In the genomic region with DNA sequence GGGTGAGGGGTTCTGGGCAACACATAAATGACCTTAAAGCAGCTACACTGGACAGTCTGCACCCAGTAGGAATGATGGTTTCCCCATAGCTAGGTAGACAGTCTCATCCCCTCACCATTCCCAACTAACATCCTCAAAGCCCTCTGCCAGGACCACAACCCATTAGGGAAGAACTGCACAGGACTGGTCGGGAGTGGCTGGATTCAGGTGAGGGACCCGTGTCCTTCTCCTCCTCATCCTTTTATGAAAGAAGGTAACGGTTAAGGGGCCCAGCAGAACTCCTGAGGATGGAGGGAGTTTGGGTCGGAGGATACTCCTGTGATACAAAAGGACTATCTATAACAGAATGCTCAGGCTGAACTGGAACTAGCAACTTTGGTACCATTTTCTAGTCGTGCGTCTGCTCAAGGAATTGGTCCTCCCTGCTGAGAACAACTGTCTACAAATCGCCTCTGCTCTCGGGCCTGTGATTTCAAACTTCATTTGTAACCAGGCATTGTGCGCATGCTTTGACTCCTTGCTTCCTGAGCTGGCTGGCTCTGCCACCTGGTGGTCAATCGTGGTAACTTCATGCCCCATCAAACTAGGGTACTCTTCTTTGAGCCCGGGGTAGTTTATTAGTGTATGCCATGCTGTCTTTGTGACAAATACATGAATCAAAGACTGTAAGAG, we compare ENCODE assay signal across 7 mouse cellular contexts.
DNase-seq lines count a peak whose midpoint lies in the region; ATAC-seq and TF ChIP-seq lines count a peak whose summit lies in the region.

No protein-coding gene starts in this region.

- no peak overlapping the region for H3K27ac ChIP-seq in intestine, embryonic 14.5 days (ENCODE audit: low read depth)
- H3K27ac ChIP-seq in midbrain, embryonic 14.5 days (replicated peaks; ENCODE audit: low read depth, low read length) = no peak overlapping the region
- H3K27ac ChIP-seq in small intestine, adult 2 months (ENCODE audit: insufficient read depth, low read depth, low read length) = no peak overlapping the region

- TF ChIP-seq CTCF in small intestine, adult 2 months (IDR thresholded peaks at IDR 0.05; ENCODE audit: extremely low read depth, insufficient read length, insufficient replicate concordance, low read depth, low read length) = peak; percentile 94; the same call in 1 of the 2 replicates

- no peak overlapping the region for H3K4me2 ChIP-seq in intestine, embryonic 14.5 days (ENCODE audit: low read length)
- H3K4me2 ChIP-seq in midbrain, embryonic 14.5 days (ENCODE audit: low read length) = no peak overlapping the region

- WGBS in intestine, embryonic 14.5 days = 25% methylated on average over 11 of the region's 11 CpGs
- WGBS in midbrain, embryonic 14.5 days = 27% methylated on average over 11 of the region's 11 CpGs
- 23% methylated on average over 11 of the region's 11 CpGs for WGBS in small intestine, adult 2 months

- peak; percentile 88 for DNase-seq in adipocyte (ENCODE audit: low spot score)
- peak; percentile 54 for DNase-seq in gastrocnemius, adult 8-10 months (ENCODE audit: low spot score in 2 of 2)
- peak; percentile 87 for DNase-seq in intestine, embryonic 14.5 days (ENCODE audit: low spot score)
- peak; percentile 75 to 80 for DNase-seq in left cerebral cortex, postnatal 10 days (ENCODE audit: extremely low spot score in 1 of 2, low spot score in 2 of 2)
- DNase-seq in midbrain, embryonic 14.5 days = peak; percentile 91

- peak; percentile 88 for ATAC-seq in common myeloid progenitor, adult 5-6 weeks (replicated peaks; ENCODE audit: low read depth, poor library complexity, severe bottlenecking)
- ATAC-seq in intestine, embryonic 14.5 days (replicated peaks; ENCODE audit: low FRiP score, low TSS enrichment, low read depth) = 0 out of 2 replicates have a peak, but pooled peaks have one; percentile 32
- ATAC-seq in midbrain, embryonic 14.5 days (ENCODE audit: low FRiP score, low TSS enrichment) = peak; percentile 77

- no peaks in the 10 kb centered on the region for H3K27me3 ChIP-seq in intestine, embryonic 14.5 days (replicated peaks; ENCODE audit: control insufficient read depth, insufficient read depth, low read length)
- H3K27me3 ChIP-seq in midbrain, embryonic 14.5 days (ENCODE audit: control insufficient read depth, insufficient read depth, low read length) = no peaks in the 10 kb centered on the region
- H3K27me3 ChIP-seq in small intestine, adult 2 months (ENCODE audit: control insufficient read depth, insufficient read depth, low read length) = no peaks in the 10 kb centered on the region

- no peak overlapping the region for H3K4me3 ChIP-seq in intestine, embryonic 14.5 days (ENCODE audit: low read depth, low read length)
- H3K4me3 ChIP-seq in midbrain, embryonic 14.5 days (replicated peaks; ENCODE audit: low read depth, low read length) = no peak overlapping the region
- H3K4me3 ChIP-seq in small intestine, adult 2 months (ENCODE audit: low read depth, low read length) = no peak overlapping the region

- H3K9me3 ChIP-seq in intestine, embryonic 14.5 days (ENCODE audit: control insufficient read depth, low read length) = no peaks in the 10 kb centered on the region
- H3K9me3 ChIP-seq in midbrain, embryonic 14.5 days (ENCODE audit: control insufficient read depth, low read length) = no peaks in the 10 kb centered on the region

- no peaks in the 10 kb centered on the region for H3K36me3 ChIP-seq in intestine, embryonic 14.5 days (ENCODE audit: control insufficient read depth, insufficient read depth, low read length)
- H3K36me3 ChIP-seq in midbrain, embryonic 14.5 days (ENCODE audit: control insufficient read depth, insufficient read depth, low read length) = no peaks in the 10 kb centered on the region
- H3K36me3 ChIP-seq in small intestine, adult 2 months (ENCODE audit: control insufficient read depth, insufficient read depth, low read length) = no peaks in the 10 kb centered on the region

- no peaks in the 10 kb centered on the region for H3K4me1 ChIP-seq in intestine, embryonic 14.5 days (replicated peaks; ENCODE audit: control insufficient read depth, insufficient read depth, low read length)
- no peaks in the 10 kb centered on the region for H3K4me1 ChIP-seq in midbrain, embryonic 14.5 days (ENCODE audit: control insufficient read depth, insufficient read depth, low read length)
- H3K4me1 ChIP-seq in small intestine, adult 2 months (ENCODE audit: control insufficient read depth, insufficient read depth, insufficient read length, low read length) = no peaks in the 10 kb centered on the region

- no peak for TF ChIP-seq POLR2A in small intestine, adult 2 months (IDR thresholded peaks at IDR 0.05; ENCODE audit: low read depth, low read length)

- H3K9ac ChIP-seq in intestine, embryonic 14.5 days (ENCODE audit: low read length) = no peak overlapping the region
- H3K9ac ChIP-seq in midbrain, embryonic 14.5 days (replicated peaks; ENCODE audit: low read length) = no peak overlapping the region

- intact Hi-C loops in left cerebral cortex, postnatal 10 days (cut with DNase I) = loop anchor here (1.0 to 10.0 kb wide), 4 partner anchors 191 to 767 kb away; partner anchors contain the start of gene Zfand5

Comparison
In these comparisons a context has a peak if more than half of its experiments do, and no peak if none do; other contexts are left out.
1. ATAC-seq: peak in every context shown above with its lines; median percentile 88 in common myeloid progenitor, adult 5-6 weeks; 77 in midbrain, embryonic 14.5 days; 32 in intestine, embryonic 14.5 days.